Mouse (Mus musculus) embryo, embryonic 11 days (tissue): ENCODE measurements at regions not wholly inside any gene's neighbourhood (a gene's known extent, or its start where the extent isn't known, plus 50 kb on each side); places are given as distances from the start of the nearest gene placed in this dataset.

ENCODE experiments used
- DNase-seq: peaks from one replicate; pipeline ENCODE4 v3.0.0-alpha.2; 2015

DNA sequence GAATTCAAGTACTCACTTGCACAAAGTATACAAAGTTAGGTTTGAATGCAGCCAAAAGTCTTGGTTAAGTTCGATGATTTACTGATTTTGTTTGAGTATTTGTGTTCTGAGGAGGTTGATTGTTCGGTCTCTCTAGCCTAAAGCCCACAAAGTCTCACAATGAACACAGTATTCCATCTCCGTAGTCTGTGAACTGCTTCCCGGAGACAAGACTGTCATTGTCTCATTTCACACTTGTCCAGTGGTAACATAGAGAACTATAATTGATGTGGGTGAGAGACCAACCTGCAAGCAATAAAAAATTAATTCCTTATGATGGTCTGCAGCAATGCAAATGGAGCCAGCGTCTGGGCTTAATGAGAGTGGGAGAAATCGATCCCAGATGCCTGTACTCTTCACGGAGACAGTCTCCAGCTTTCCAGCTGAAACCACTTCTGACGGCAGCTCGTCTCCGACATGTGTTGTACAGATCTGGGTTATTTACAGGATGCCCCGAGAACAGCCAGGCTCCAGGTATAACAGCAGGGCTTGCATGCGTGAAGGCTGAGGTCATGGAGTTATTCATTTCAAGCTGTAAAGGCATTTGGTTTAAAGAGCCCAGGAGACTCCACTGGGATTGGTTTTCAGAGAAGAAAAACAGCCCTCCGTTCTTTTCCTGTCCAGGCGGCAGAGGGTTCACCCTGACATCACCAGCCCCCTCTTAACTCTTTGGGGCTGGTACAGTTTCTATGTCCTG, 75.2 kb downstream of the Asb13 start:
- DNase-seq, result peak; percentile 87
